Mouse (Mus musculus) right cerebral cortex, postnatal 25 days (tissue): ENCODE data around the gene Washc3.

Experiments used
- DNase-seq: peaks from one replicate; pipeline ENCODE4 v3.0.0; 2022

Gene Washc3

GRCm38 (mm10) chr10:88261186-88261585, 60.3 kb downstream of the Washc3 start:
- DNase-seq: no peak

- DNase-seq: no peak
Observed at GRCm38 (mm10) chr10:88263383-88263782, 62.5 kb downstream of the Washc3 start.

- DNase-seq: no peak
Observed at GRCm38 (mm10) chr10:88274045-88274444, 73.2 kb downstream of the Washc3 start.

GRCm38 (mm10) chr10:88281699-88282098, 80.8 kb downstream of the Washc3 start:
- no peak for DNase-seq

- no peak for DNase-seq
Observed at GRCm38 (mm10) chr10:88284343-88284990, 83.6 kb downstream of the Washc3 start.

- DNase-seq: no peak
Observed at GRCm38 (mm10) chr10:88287261-88287660, 86.4 kb downstream of the Washc3 start.

GRCm38 (mm10) chr10:88288061-88288460, 87.2 kb downstream of the Washc3 start:
- DNase-seq: no peak

- DNase-seq: no peak
Observed at GRCm38 (mm10) chr10:88295091-88295490, 94.2 kb downstream of the Washc3 start.
